Mouse (Mus musculus): ENCODE data around the gene Elovl5. TPM values are rescaled to one million over a fixed set of nuclear protein-coding genes. Genes with fewer than 3 reads are reported as not detected.

The Elovl5 gene
- polyA plus RNA-seq, 1 experiment = 45.1 TPM

- TF ChIP-seq CEBPB (IDR thresholded peaks at IDR 0.05; ENCODE audit: insufficient read depth, poor library complexity, severe bottlenecking) = 0 out of 2 replicates have a peak, but pooled peaks have one; percentile 23
- no peak for TF ChIP-seq REST (IDR thresholded peaks at IDR 0.05; ENCODE audit: insufficient read depth, insufficient read length)
- TF ChIP-seq SRF (IDR thresholded peaks at IDR 0.05; ENCODE audit: control insufficient read depth, insufficient read length, low read depth) = no peak
- no peaks in the 10 kb centered on the region for H3K36me3 ChIP-seq (ENCODE audit: control insufficient read depth, insufficient read depth)
- no peak overlapping the region for H3ac ChIP-seq (ENCODE audit: control insufficient read depth, insufficient read length)
- H3K4me3 ChIP-seq = no peak overlapping the region
- peak overlapping the region; percentile 13 for H3K4me2 ChIP-seq (ENCODE audit: low read depth)
- no peaks in the 10 kb centered on the region for H3K27me3 ChIP-seq (ENCODE audit: control insufficient read depth, insufficient read depth, insufficient read length)
- H3K79me2 ChIP-seq (ENCODE audit: control insufficient read depth, insufficient read depth) = no peaks in the 10 kb centered on the region
These were observed 95.5 kb downstream of the Elovl5 start for GRCm38 (mm10) chr9:78012681-78013080.

- no peaks in the 10 kb centered on the region for H3K36me3 ChIP-seq (ENCODE audit: control insufficient read depth, insufficient read depth)
- no peaks in the 10 kb centered on the region for H3K79me2 ChIP-seq (ENCODE audit: control insufficient read depth, insufficient read depth)
- H3K27me3 ChIP-seq (ENCODE audit: control insufficient read depth, insufficient read depth, insufficient read length) = no peaks in the 10 kb centered on the region
- no peak overlapping the region for H3K4me2 ChIP-seq (ENCODE audit: low read depth)
- H3K4me3 ChIP-seq = no peak overlapping the region
- no peak overlapping the region for H3ac ChIP-seq (ENCODE audit: control insufficient read depth, insufficient read length)
- TF ChIP-seq MYOD1 (IDR thresholded peaks at IDR 0.05; ENCODE audit: control insufficient read depth in 1 of 3, insufficient read length in 2 of 3, low read depth in 2 of 3) = no peak
- no peak for TF ChIP-seq REST (IDR thresholded peaks at IDR 0.05; ENCODE audit: insufficient read depth, insufficient read length)
These were observed 96.6 kb downstream of the Elovl5 start for GRCm38 (mm10) chr9:78013813-78014212.

- Histone ChIP-seq H3ac (ENCODE audit: control insufficient read depth, insufficient read length) (no peak overlapping the region), H3K4me3 (no peak overlapping the region), H3K79me2 (ENCODE audit: control insufficient read depth, insufficient read depth) (no peaks in the 10 kb centered on the region), H3K4me2 (ENCODE audit: low read depth) (no peak overlapping the region), H3K27me3 (ENCODE audit: control insufficient read depth, insufficient read depth, insufficient read length) (no peaks in the 10 kb centered on the region), H3K36me3 (ENCODE audit: control insufficient read depth, insufficient read depth) (no peaks in the 10 kb centered on the region)
- TF ChIP-seq REST (IDR thresholded peaks at IDR 0.05; ENCODE audit: insufficient read depth, insufficient read length) = no peak
- no peak for TF ChIP-seq MYOD1 (IDR thresholded peaks at IDR 0.05; ENCODE audit: control insufficient read depth in 1 of 3, insufficient read length in 2 of 3, low read depth in 2 of 3)
- TF ChIP-seq E2F4 (IDR thresholded peaks at IDR 0.05; ENCODE audit: insufficient read depth) = no peak
- TF ChIP-seq SRF (IDR thresholded peaks at IDR 0.05; ENCODE audit: control insufficient read depth, insufficient read length, low read depth) = no peak
- TF ChIP-seq CEBPB (IDR thresholded peaks at IDR 0.05; ENCODE audit: insufficient read depth, poor library complexity, severe bottlenecking) = no peak
- no peak for TF ChIP-seq TCF12 (IDR thresholded peaks at IDR 0.05; ENCODE audit: insufficient read depth, poor library complexity, severe bottlenecking)
- TF ChIP-seq USF1 (IDR thresholded peaks at IDR 0.05; ENCODE audit: low read depth) = no peak
- TF ChIP-seq POLR2A (IDR thresholded peaks at IDR 0.05; ENCODE audit: insufficient read length, low read depth) = no peak
- no peak for TF ChIP-seq POLR2AphosphoS2 (IDR thresholded peaks at IDR 0.05; ENCODE audit: insufficient read length, low read depth)
- no peak for TF ChIP-seq TCF3 (IDR thresholded peaks at IDR 0.05; ENCODE audit: insufficient read length, low read depth)
- no peak for TF ChIP-seq MAX (IDR thresholded peaks at IDR 0.05; ENCODE audit: low read depth)
- TF ChIP-seq MYOG (IDR thresholded peaks at IDR 0.05; ENCODE audit: control insufficient read depth in 1 of 3, insufficient read depth in 1 of 3, insufficient read length in 2 of 3, low read depth in 2 of 3) = no peak
These were observed 98.7 kb downstream of the Elovl5 start for GRCm38 (mm10) chr9:78015816-78016215.

GRCm38 (mm10) chr9:78016288-78016687 lies 99.1 kb downstream of the Elovl5 start:
- TF ChIP-seq SRF (IDR thresholded peaks at IDR 0.05; ENCODE audit: control insufficient read depth, insufficient read length, low read depth) = no peak
- TF ChIP-seq TCF3 (IDR thresholded peaks at IDR 0.05; ENCODE audit: insufficient read length, low read depth) = no peak
- no peak for TF ChIP-seq USF1 (IDR thresholded peaks at IDR 0.05; ENCODE audit: low read depth)
- TF ChIP-seq MYOG (IDR thresholded peaks at IDR 0.05; ENCODE audit: control insufficient read depth in 1 of 3, insufficient read depth in 1 of 3, insufficient read length in 2 of 3, low read depth in 2 of 3) = no peak
- TF ChIP-seq MYOD1 (IDR thresholded peaks at IDR 0.05; ENCODE audit: control insufficient read depth in 1 of 3, insufficient read length in 2 of 3, low read depth in 2 of 3) = no peak
- no peak for TF ChIP-seq E2F4 (IDR thresholded peaks at IDR 0.05; ENCODE audit: insufficient read depth)
- H3K4me3 ChIP-seq = no peak overlapping the region
- H3K4me2 ChIP-seq (ENCODE audit: low read depth) = no peak overlapping the region
- H3K79me2 ChIP-seq (ENCODE audit: control insufficient read depth, insufficient read depth) = no peaks in the 10 kb centered on the region
- no peak overlapping the region for H3ac ChIP-seq (ENCODE audit: control insufficient read depth, insufficient read length)
- H3K36me3 ChIP-seq (ENCODE audit: control insufficient read depth, insufficient read depth) = no peaks in the 10 kb centered on the region
- no peaks in the 10 kb centered on the region for H3K27me3 ChIP-seq (ENCODE audit: control insufficient read depth, insufficient read depth, insufficient read length)

- Histone ChIP-seq H3ac (ENCODE audit: control insufficient read depth, insufficient read length) (no peak overlapping the region), H3K27me3 (ENCODE audit: control insufficient read depth, insufficient read depth, insufficient read length) (no peaks in the 10 kb centered on the region), H3K4me3 (no peak overlapping the region), H3K36me3 (ENCODE audit: control insufficient read depth, insufficient read depth) (no peaks in the 10 kb centered on the region), H3K79me2 (ENCODE audit: control insufficient read depth, insufficient read depth) (no peaks in the 10 kb centered on the region), H3K4me2 (ENCODE audit: low read depth) (peak overlapping the region; percentile 74)
- TF ChIP-seq TCF12 (IDR thresholded peaks at IDR 0.05; ENCODE audit: insufficient read depth, poor library complexity, severe bottlenecking) (peak; percentile 8), REST (IDR thresholded peaks at IDR 0.05; ENCODE audit: insufficient read depth, insufficient read length) (no peak), MYOD1 (IDR thresholded peaks at IDR 0.05; ENCODE audit: control insufficient read depth in 1 of 3, insufficient read length in 2 of 3, low read depth in 2 of 3) (no peak)
These were observed 104.1 kb downstream of the Elovl5 start for GRCm38 (mm10) chr9:78021256-78021655.

All from myocyte (in vitro differentiated cells).